Mouse (Mus musculus) urinary bladder, postnatal 25 days (tissue): ENCODE measurements around the gene Lrba.

Experiments used
- DNase-seq: peaks from one replicate; pipeline ENCODE4 v3.0.0; 2022; ENCODE audit warnings: low spot score

Gene Lrba

GRCm38 (mm10) chr3:86799041-86799440, 574.6 kb downstream of the Lrba start:
- DNase-seq, result no peak

DNA sequence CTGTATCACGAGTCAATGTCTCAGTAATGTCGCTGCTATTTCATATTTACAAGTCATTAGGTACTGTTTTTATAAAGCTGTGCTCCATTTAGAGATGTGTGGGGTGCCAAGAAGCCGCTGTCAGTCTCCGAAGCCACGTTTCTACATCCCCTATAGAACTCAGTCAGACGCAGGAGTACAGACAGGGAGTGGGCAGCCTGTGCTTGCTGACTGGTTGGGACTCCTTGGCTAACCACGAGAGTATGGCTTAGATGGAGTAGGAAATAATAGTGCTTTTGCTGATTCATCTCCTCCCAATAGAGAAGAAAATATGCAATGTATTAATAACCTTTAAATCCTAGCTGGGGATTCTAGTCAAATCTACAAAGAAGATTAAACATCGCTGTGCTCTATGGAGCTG, 576.4 kb downstream of the Lrba start:
- no peak for DNase-seq

DNA sequence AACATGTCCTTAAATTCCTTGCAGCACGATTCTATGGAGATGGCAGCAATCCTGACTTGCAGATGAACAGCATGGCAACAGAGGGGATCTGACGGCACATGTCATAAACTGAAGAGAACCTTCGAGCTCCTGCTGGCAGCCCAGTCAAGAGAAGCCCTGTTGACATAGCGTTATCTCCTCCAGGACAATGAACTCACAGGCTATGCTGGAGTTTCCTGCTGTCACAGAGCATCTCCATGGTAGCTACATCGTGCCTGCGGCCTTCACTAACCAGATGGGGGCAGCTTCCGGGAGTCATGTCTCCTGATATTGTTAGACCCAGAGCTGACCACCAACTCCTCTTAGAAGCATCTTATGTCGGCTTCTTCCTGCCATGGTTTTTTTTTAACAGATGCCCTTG, 578.3 kb downstream of the Lrba start:
- no peak for DNase-seq

DNA sequence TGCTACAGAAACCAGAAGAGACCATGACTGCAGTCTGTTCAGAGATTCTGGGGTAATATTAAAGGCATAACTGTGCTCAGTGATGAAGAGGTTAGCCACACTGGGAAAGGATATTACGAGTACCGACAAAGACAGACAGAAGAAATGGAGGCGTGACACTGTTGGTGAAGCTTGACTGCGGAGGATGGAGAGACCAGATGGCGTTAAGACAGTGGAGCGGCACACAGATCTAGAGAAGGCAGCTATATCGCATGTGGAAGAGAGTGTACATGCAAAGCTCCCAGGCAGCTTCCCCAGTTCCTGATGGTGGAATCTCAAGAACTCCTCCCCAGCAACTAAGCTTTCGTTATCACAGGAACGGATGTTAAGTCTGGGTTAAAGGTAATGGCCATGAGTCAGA, 579.8 kb downstream of the Lrba start:
- no peak for DNase-seq

GRCm38 (mm10) chr3:86806834-86807233, 582.4 kb downstream of the Lrba start:
- DNase-seq, result no peak

DNA sequence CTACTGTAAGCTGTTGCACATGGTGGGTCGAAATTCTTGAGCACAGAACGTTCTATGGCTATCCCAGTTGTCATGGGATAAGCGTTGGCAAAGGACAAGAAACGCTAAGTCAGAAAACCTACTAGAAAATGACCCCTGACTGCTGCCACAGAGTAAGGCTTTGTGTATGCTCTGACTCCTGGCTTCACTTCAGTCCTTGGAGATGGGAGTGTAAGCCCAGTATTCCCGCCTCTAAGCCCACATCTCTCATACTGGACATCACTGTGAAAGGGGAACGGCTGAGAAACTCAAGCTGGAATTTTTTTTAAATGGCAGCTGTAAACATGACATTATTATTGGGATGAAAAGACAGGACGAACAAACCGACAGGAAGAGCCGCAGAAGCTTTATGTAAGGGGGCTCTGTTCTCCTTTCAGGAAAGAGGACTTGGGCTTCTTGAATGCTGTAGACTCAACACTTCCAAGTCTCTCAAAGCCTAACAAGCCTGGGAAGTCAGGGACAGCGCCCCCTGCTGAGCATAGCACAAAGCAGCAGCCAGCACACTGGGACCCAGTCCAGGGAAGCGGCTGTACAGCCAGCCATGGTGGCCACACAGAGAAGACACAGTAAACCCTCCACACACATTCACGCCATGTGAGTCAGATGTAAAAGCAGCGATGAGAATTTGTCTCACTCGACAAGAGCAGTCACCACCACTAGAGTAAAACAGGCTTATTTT, 583.4 kb downstream of the Lrba start:
- DNase-seq, result no peak

DNA sequence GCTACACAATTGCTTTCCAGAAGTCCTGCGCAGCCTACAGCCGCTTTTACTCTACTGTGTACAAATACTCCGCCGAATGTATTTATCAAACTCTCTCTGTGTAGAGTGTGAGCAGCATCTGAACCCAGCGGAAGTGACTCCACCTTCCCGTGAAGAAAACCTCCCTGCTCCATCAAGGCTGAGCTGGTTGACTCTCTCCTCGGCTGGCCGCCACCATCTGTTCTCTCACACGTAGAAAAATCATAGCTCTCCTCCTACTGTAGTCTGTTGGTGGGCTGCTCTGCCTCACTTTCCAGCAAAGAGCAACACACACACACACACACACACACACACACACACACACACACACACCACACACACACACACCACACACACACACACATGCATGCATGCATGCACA, 584.7 kb downstream of the Lrba start:
- DNase-seq, result no peak

- no peak for DNase-seq
Observed at GRCm38 (mm10) chr3:86809646-86810045, 585.2 kb downstream of the Lrba start.

- DNase-seq, result no peak
Observed at GRCm38 (mm10) chr3:86810908-86811307, 586.4 kb downstream of the Lrba start.

DNA sequence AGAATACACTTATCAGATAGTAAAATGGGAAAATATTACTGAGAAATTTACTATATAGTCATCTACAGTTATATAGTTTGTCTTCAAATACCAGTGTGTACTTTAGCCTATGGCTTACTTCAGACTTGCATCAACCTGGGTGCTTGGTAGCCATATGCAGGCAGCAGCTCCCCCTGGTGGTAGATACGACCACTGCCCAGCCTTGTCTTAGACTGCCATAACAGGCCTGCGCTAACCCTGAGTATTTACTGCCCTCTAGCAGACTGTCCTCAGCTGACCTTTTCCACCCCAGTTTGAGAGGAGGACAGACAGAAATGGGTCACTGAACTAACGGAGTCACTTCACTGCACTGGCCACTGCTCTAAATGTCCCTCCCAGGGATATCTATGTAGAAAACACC, 588.2 kb downstream of the Lrba start:
- DNase-seq, result peak; percentile 71

DNA sequence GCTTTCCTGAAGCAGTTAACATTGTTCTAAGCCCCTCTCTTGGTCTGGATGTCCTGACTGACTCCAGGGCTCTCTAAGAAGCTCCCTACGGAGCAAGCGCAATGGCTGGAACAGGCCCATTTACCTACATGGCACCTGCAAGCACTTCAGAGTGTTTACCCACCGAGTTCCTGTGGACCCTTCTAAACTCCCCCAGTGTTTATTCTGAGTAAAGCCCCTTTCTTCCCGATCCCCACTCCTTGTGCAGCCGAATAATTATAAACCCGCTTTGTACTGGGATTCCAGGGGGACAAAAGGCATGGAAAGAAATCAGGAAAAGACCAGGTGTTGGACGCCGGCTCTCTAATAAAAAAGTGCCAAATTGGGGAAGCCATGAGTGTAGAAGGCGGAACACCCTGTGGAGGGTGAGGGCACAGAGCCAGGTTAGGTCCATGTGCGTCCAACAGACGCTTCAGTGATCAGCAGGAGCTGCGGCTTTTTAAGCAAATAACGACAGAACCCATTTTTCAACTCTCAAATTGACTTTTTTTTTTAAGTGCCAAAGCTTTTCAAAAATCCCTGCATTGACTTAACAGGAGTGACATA, 593.6 kb downstream of the Lrba start:
- DNase-seq, result no peak

- DNase-seq, result no peak
Observed at GRCm38 (mm10) chr3:86819372-86819771, 594.9 kb downstream of the Lrba start.

DNA sequence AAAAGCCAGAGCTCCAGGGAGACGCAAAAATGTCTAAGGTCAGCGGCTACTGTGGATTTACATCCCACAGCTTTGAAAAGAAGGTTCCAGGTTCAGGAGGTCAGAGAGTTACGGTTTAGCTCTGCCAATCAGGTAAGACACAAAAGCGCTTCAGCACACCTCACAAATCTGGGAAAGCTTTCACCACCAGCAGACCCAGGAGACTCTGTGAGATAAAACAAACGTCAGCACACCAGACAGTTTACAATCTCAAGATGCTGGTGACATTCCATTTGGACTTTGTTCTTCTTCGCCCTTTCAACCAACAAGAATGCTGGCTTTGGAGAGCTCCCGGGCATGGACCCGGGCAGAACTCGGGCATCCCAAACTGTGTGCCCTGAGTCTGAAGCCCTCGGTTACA, 595.9 kb downstream of the Lrba start:
- DNase-seq, result no peak

- no peak for DNase-seq
Observed at GRCm38 (mm10) chr3:86821383-86821782, 596.9 kb downstream of the Lrba start.

- DNase-seq, result no peak
Observed at GRCm38 (mm10) chr3:86827506-86827905, 603.0 kb downstream of the Lrba start.

GRCm38 (mm10) chr3:86832115-86832514, 607.6 kb downstream of the Lrba start:
- DNase-seq, result no peak
